Mouse (Mus musculus) lung, postnatal 10 days (tissue): ENCODE measurements at regions not wholly inside any gene's neighbourhood (a gene's known extent, or its start where the extent isn't known, plus 50 kb on each side); places are given as distances from the start of the nearest gene placed in this dataset.
A peak's percentile ranks its signal among the peaks of the same experiment; 100 is the strongest.

Experiments
- DNase-seq: peaks from one replicate; pipeline ENCODE4 v3.0.0; 2021

- no peak for DNase-seq
These were observed 149.5 kb downstream of the Ackr3 start for GRCm38 (mm10) chr1:90353325-90353724.

GRCm38 (mm10) chr1:90356567-90356966 is 152.8 kb downstream of the Ackr3 start:
- no peak for DNase-seq

DNA sequence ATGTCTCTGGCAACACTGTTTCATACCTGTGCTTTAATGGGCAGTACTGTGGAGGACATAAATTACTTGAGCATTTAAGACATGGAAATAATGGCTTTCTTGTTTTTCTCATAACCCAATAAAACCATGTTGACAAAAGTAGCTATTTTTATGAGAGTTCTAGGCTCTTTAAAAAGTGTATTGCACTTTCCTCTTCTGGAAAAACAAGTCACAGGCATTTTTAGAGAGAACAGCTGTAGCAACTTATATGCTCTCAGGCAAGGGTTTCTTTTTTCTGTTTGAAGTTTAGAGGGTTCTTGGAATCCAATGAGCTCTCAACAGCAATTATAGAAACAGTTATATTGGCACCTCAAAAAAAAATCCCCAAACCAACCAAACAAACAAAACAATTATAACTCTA is 153.6 kb downstream of the Ackr3 start:
- no peak for DNase-seq

DNA sequence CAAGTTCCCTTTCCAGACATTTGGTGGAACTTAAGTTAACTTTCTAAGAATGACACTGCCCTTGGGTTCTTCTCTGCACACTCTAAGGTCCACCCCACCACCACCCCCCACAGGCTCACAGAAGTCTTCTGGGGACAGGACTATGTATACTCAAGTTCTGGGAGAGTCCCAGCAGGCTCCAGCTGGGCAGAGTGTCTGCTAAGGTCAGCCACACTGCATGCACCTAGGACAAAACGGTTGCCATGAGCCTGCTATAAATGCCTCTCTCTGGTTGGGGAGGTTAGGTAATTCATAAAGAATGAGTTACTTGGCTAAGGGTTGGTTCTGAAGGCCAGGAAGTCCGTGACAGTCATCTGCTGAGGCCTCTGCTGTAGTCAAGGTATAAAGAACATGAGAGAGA is 155.2 kb downstream of the Ackr3 start:
- DNase-seq = no peak

GRCm38 (mm10) chr1:90360065-90360464 is 156.3 kb downstream of the Ackr3 start:
- no peak for DNase-seq

- no peak for DNase-seq
These were observed 160.7 kb downstream of the Ackr3 start for GRCm38 (mm10) chr1:90364444-90364843.

GRCm38 (mm10) chr1:90368581-90368980 is 164.8 kb downstream of the Ackr3 start:
- DNase-seq = no peak

DNA sequence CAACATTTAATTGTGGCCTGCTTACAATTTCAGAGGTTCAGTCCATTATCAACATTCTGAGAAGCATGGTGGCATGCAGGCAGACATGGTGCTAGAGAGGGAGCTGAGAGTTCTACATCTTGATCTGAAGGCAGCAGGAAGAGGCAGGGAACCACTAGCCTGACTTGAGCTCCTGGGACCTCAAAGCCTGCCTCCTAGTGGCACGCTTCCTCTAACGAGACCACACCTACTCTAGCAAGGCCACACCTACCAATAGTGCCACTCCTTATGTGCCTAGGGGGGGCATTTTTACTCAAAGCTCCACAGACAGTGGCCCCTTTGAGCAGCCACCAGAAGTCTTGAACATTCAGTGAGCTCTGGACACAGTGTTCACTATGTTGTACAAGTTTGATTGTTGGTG is 165.5 kb downstream of the Ackr3 start:
- DNase-seq = peak; percentile 43

DNA sequence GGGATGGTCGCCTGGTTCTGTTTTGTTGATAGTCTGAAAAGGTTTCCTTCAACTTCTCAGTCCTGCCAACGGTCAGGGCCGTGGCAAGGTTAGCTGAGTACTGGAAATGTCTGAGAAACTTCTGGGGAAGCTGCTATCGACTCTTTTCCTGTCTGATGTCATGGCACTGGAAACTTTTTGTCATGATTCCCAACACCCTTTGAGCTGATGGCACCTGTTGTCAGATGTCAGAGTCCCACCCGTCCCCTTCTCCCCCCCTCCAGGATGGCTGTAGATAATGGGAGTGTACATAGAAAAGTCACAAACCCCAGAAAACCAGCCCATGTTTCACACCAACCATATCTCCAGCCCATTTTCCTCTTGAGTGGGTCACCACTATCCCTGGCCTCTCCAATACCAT is 167.0 kb downstream of the Ackr3 start:
- no peak for DNase-seq

DNA sequence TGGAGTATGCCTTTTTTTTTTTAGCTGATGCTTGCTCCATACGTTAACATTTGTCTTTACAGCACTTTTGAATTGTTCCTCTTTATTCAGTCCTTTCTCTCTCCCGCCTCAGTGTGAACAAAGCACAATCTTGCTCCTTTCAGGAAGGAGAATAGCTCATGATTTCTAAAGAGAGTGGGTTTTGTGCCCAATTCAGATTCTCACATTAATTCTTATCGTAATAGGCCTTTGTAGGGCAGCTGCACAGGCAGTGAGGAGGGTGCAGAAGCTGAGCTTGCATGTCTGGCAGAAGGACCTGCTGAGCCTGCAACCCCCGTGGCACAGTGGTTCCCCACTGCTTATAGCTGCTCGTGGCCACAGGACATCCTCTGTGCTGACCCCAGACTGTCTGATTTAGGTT is 169.2 kb downstream of the Ackr3 start:
- no peak for DNase-seq

DNA sequence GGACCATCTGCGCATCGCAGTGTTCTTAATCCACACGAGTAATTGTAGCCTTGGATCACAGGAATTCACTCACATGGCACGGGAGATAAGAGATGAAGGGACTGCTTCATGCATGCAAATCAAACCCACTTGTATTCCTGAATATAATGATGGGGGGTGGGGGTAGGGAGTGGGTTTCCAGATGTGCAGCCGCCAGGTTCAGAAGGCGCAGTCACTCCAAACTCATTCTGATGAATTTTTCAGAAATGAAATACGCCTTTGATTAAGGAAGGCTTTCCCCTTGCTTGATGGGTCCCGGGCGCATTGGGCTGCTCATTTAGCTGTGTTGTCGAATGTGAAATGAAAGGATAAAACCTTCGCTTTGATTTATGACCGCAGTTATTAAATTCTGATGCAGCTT is 170.7 kb downstream of the Ackr3 start:
- DNase-seq = no peak

DNA sequence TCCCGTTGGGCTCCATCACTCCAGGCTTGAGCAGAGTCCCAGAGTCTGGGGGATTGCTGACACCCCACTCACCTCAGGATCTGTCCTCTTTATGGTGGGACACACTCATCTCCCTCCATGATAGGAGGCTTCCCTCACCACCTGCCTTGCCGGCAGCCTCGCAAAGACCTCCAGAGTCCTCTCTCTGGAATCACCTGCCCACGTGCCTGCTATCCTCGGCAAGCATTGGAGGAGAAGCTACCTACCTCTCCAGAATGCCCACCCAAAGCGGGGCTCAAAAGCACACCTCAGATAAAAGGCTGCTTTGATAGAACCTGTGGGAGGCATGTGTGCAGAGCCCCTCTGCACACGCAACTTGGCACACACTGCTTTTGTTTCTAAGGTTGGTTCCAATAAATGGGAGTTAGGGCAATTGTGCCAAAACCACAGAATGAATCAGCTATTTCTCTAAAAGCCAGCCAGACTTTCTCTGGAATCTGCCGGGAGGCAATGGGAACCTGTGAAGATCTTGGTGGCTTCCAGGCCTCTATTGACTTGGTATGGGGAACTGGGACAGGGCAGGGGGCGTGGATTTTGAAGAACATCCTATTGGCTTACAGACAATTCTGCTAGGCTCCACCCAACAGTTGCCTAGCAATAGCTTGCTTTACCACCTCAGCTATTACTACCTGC is 176.4 kb downstream of the Ackr3 start:
- no peak for DNase-seq

- no peak for DNase-seq
These were observed 179.2 kb downstream of the Ackr3 start for GRCm38 (mm10) chr1:90382941-90383470.

DNA sequence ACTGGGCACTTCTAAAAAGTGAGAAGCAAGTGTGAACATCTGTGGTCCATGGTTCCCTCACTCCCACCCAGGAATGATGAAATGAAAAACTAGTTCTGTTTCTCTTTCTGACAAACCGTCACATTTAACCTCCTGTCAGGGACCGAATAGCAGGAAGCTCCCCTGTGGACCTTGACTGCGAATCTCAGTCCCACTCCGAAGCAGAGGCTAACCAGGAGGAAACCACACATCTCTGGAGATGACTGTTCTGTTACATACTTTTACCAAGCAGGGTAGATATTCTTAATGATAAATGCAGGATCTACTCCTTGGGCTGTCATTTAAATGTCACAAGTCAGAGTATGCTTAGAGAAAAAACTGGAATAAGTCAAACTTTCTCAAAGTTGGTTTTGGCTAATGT is 181.2 kb downstream of the Ackr3 start:
- no peak for DNase-seq

- no peak for DNase-seq
These were observed 183.0 kb downstream of the Ackr3 start for GRCm38 (mm10) chr1:90386792-90387191.

DNA sequence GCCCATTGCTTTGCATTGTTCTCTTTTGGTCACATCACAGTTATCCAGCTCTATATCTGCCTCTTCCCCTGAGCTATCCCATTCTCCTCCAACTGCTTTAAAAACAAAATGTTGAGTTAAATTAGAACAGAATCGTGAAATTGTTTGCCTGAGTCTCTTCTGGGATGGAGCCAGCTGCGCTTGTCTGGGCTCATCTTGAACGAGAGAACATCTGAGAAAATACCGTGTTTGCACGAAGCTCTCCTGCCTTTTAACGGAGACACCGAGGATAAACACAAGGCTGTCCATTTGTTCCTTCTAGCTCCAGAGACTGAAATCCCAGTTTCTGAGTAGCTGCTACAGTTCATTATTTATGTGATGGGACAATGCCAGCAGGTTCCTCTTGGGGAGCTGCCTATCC is 186.6 kb downstream of the Ackr3 start:
- no peak for DNase-seq

- DNase-seq = no peak
These were observed 190.1 kb downstream of the Ackr3 start for GRCm38 (mm10) chr1:90393861-90394260.

DNA sequence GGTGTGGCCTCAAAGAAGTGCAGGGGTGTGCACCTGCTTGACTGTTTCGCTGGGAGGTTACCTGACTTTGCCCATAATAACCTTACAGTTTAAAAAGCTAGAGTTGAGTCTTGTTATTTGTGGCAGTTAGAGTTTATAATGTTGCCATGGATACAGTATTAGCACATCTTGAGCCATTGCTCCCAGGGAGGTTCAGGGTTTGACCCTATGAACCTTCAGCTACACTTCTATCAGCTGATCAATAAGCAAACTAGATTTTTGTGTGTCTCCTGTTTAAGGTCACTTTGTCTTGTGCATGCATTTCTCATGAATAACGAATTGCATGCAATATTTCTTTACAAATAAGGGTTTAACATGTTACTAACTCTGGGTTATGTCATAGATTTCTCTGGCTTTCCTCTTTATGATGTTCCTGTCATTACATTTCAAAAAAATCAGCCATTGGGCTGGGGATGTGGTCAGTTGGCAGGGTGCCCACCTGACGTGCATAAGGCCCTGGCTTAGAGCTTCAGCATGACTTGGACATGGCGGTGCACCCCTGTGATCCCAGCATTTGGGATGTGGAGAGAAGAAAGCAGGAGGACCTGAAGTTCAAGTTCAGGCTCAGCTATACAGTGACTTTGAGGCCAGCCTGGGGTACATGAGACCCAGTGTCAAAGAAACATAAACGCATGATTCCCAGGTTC is 191.7 kb downstream of the Ackr3 start:
- DNase-seq = no peak

DNA sequence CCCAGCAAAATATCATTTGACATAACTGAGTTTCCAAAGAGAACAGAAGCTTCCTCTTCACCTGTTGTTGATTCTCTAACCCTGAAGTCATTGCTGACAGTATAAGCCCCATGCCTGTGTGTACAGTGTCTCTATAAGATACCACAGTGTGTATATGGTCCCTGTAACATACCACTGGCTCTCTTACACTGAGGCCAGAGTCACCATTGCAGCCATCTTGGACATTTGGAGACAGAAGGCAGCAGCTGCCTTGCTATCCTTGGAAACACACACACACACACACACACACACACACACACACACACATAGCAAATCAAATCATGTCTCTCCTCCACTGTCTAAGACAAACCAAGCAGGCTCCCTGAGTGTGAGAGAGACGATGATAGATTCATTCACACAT is 192.9 kb downstream of the Ackr3 start:
- no peak for DNase-seq

GRCm38 (mm10) chr1:90397355-90397754 is 193.6 kb downstream of the Ackr3 start:
- no peak for DNase-seq

DNA sequence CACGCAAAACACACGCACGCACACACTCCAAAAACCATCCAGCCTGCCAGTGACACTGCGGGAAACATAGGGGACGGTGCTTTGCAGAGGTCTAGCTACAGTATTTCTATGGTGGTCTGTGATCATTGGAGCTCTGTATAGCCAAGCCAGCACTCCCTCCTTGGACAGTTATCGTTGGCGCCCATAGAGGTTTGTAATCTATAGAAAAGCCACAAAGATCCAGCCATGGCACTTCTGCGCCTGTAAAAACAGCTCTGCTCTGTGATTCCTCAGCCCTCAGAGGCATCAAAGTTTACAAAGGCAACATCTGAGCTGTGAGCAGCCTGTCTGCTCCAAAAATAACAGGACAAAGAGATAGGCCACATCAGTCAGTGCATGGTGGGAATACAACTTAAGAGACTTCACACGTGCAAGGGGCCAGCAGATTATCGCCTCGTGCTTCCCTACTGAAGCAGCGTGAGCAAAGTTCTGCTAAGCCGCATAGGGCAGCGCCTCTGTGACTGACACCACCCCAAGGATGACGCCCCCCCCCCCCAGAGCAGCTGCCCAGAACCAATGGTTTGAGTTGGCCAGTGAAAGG is 194.7 kb downstream of the Ackr3 start:
- no peak for DNase-seq

GRCm38 (mm10) chr1:90403057-90403456 is 199.3 kb downstream of the Ackr3 start:
- no peak for DNase-seq

- no peak for DNase-seq
These were observed 197.9 kb upstream of the Cops8 start for GRCm38 (mm10) chr1:90404717-90405487.
